Mouse (Mus musculus) embryonic facial prominence, embryonic 10.5 days (tissue): Measurements from ENCODE around the gene Odf2. TPM values are rescaled to one million over a fixed set of nuclear protein-coding genes. Genes with fewer than 3 reads are reported as not detected.

Experiments
- DNase-seq: peaks from one replicate; pipeline ENCODE4 v3.0.0-alpha.2; 2017; ENCODE audit warnings: low spot score
- H3K27ac ChIP-seq: fragments of 300-500 bp; sonication (generic); replicated peaks from 2 replicates; pipeline ENCODE4 v1.5.1; 2016; ENCODE audit warnings: mild to moderate bottlenecking
- H3K27me3 ChIP-seq: fragments of 300-500 bp; sonication (generic); replicated peaks from 2 replicates; pipeline ENCODE4 v1.6.1; 2016; ENCODE audit warnings: low read depth, mild to moderate bottlenecking; ENCODE audit not compliant: poor library complexity, severe bottlenecking
- H3K36me3 ChIP-seq: fragments of 300-500 bp; sonication (generic); replicated peaks from 2 replicates; pipeline ENCODE4 v1.6.1; 2016; ENCODE audit warnings: mild to moderate bottlenecking, moderate library complexity
- H3K4me1 ChIP-seq: fragments of 300-500 bp; sonication (generic); 2 replicates; pipeline ENCODE4 v1.6.1; 2016
- H3K4me3 ChIP-seq: fragments of 300-500 bp; sonication (generic); 2 replicates; pipeline ENCODE4 v1.5.1; 2016; ENCODE audit warnings: mild to moderate bottlenecking, moderate library complexity
- H3K9me3 ChIP-seq: fragments of 300-500 bp; sonication (generic); 2 replicates; pipeline ENCODE4 v1.6.1; 2016; ENCODE audit warnings: mild to moderate bottlenecking
- WGBS: fragments of 180-500 bp; shearing (Covaris S2); methylation state at CpG from one replicate; pipeline ENCODE4 v1.1.7; 2016; 5-methylcytosine and 5-hydroxymethylcytosine counted together
- polyA plus RNA-seq: library from polyadenylated mRNA; unstranded; fragments of >200 nt; fragmentation: Nextera tagmentation; extraction: Ambion mirVana; gene quantifications from 2 replicates; pipeline ENCODE4 v1.2.1, GENCODE M21; 2016

The Odf2 gene
- polyA plus RNA-seq, result 102 and 111 TPM in 2 replicates

GRCm38 (mm10) chr2:29889066-29889944 is at the start of gene Odf2:
TSS of gene Odf2 (plus strand) at chr2:29889221.
- Histone ChIP-seq H3K27ac (peak within 1 kb of the TSS; percentile 94), H3K4me1 (peaks cover 24% of the 10 kb centered on the region), H3K36me3 (peaks cover 30% of the 10 kb centered on the region), H3K4me3 (peak within 1 kb of the TSS; percentile 93), H3K27me3 (0 out of 2 replicates have a peak, but pooled peaks cover 5% of the 10 kb centered on the region), H3K9me3 (no peaks in the 10 kb centered on the region)
- peak; percentile 100 for DNase-seq
- whole genome bisulfite sequencing, result under 1% methylated on average over 70 of the region's 70 CpGs

- WGBS, result 51% methylated on average over 4 of the region's 4 CpGs
- peaks cover 31% of the 10 kb centered on the region for H3K4me1 ChIP-seq
- H3K27me3 ChIP-seq, result peaks cover 35% of the 10 kb centered on the region
- H3K9me3 ChIP-seq, result no peaks in the 10 kb centered on the region
- no peak overlapping the region for H3K4me3 ChIP-seq
- peaks cover 92% of the 10 kb centered on the region for H3K36me3 ChIP-seq
- no peak for DNase-seq
- peak overlapping the region; percentile 63; the same call in 1 of the 2 replicates for H3K27ac ChIP-seq
Measured at GRCm38 (mm10) chr2:29839460-29839859, 49.6 kb upstream of the Odf2 start.

GRCm38 (mm10) chr2:29843231-29844105 is 45.6 kb upstream of the Odf2 start:
- H3K4me3 ChIP-seq, result peak overlapping the region; percentile 61
- no peaks in the 10 kb centered on the region for H3K9me3 ChIP-seq
- H3K27me3 ChIP-seq, result peaks cover 71% of the 10 kb centered on the region
- peaks cover 70% of the 10 kb centered on the region for H3K36me3 ChIP-seq
- peak overlapping the region; percentile 83 for H3K27ac ChIP-seq
- H3K4me1 ChIP-seq, result peaks cover 46% of the 10 kb centered on the region
- WGBS, result 59% methylated on average over 9 of the region's 9 CpGs
- no peak for DNase-seq

GRCm38 (mm10) chr2:29844115-29844514 is 44.9 kb upstream of the Odf2 start:
- peaks cover 41% of the 10 kb centered on the region for H3K4me1 ChIP-seq
- H3K36me3 ChIP-seq, result peaks cover 64% of the 10 kb centered on the region
- DNase-seq, result no peak
- WGBS, result 67% methylated on average over 2 of the region's 2 CpGs
- no peaks in the 10 kb centered on the region for H3K9me3 ChIP-seq
- peaks cover 77% of the 10 kb centered on the region for H3K27me3 ChIP-seq
- H3K4me3 ChIP-seq, result peak overlapping the region; percentile 61
- peak overlapping the region; percentile 83 for H3K27ac ChIP-seq

- peaks cover 58% of the 10 kb centered on the region for H3K36me3 ChIP-seq
- peaks cover 36% of the 10 kb centered on the region for H3K4me1 ChIP-seq
- H3K9me3 ChIP-seq, result no peaks in the 10 kb centered on the region
- H3K27me3 ChIP-seq, result peaks cover 81% of the 10 kb centered on the region
- peak overlapping the region; percentile 83 for H3K27ac ChIP-seq
- peak overlapping the region; percentile 61 for H3K4me3 ChIP-seq
- no peak for DNase-seq
- WGBS, result 15% methylated on average over 3 of the region's 3 CpGs
Measured at GRCm38 (mm10) chr2:29844661-29845060, 44.4 kb upstream of the Odf2 start.

- Histone ChIP-seq H3K9me3 (no peaks in the 10 kb centered on the region), H3K4me3 (peak overlapping the region; percentile 61), H3K27me3 (peaks cover 85% of the 10 kb centered on the region), H3K36me3 (peaks cover 48% of the 10 kb centered on the region), H3K27ac (peak overlapping the region; percentile 83), H3K4me1 (peaks cover 32% of the 10 kb centered on the region)
- WGBS, result 1% methylated on average over 25 of the region's 25 CpGs
- peak; percentile 52 for DNase-seq
Measured at GRCm38 (mm10) chr2:29845636-29846035, 43.4 kb upstream of the Odf2 start.

GRCm38 (mm10) chr2:29846061-29846853 is 42.8 kb upstream of the Odf2 start:
- Histone ChIP-seq H3K27ac (peak overlapping the region; percentile 83), H3K36me3 (peaks cover 42% of the 10 kb centered on the region), H3K4me1 (peaks cover 32% of the 10 kb centered on the region), H3K27me3 (peaks cover 91% of the 10 kb centered on the region), H3K9me3 (no peaks in the 10 kb centered on the region), H3K4me3 (peak overlapping the region; percentile 61)
- peak; percentile 68 for DNase-seq
- WGBS, result 3% methylated on average over 47 of the region's 47 CpGs

GRCm38 (mm10) chr2:29846911-29847310 is 42.1 kb upstream of the Odf2 start:
- H3K27ac ChIP-seq, result peak overlapping the region; percentile 83

GRCm38 (mm10) chr2:29849041-29849440 is 40.0 kb upstream of the Odf2 start:
- WGBS, result 78% methylated on average over 8 of the region's 8 CpGs
- Histone ChIP-seq H3K27me3 (peaks cover 88% of the 10 kb centered on the region), H3K9me3 (no peaks in the 10 kb centered on the region), H3K36me3 (peaks cover 14% of the 10 kb centered on the region), H3K27ac (no peak overlapping the region; the same call in 1 of the 2 replicates), H3K4me3 (no peak overlapping the region), H3K4me1 (peaks cover 38% of the 10 kb centered on the region)
- DNase-seq, result no peak

More at GRCm38 (mm10) chr2:29846911-29847310, 42.1 kb upstream of the Odf2 start:
- Histone ChIP-seq H3K4me1 (peaks cover 32% of the 10 kb centered on the region), H3K36me3 (peaks cover 36% of the 10 kb centered on the region), H3K9me3 (no peaks in the 10 kb centered on the region), H3K27me3 (peaks cover 94% of the 10 kb centered on the region), H3K4me3 (peak overlapping the region; percentile 61)
- DNase-seq, result no peak
- 39% methylated on average over 3 of the region's 3 CpGs for WGBS

- Histone ChIP-seq H3K36me3 (0 out of 2 replicates have a peak, but pooled peaks cover 7% of the 10 kb centered on the region), H3K9me3 (no peaks in the 10 kb centered on the region), H3K4me1 (peaks cover 37% of the 10 kb centered on the region), H3K4me3 (no peak overlapping the region), H3K27ac (no peak overlapping the region; the same call in 1 of the 2 replicates), H3K27me3 (peaks cover 86% of the 10 kb centered on the region)
- no peak for DNase-seq
- WGBS, result 70% methylated on average over 5 of the region's 5 CpGs
Measured at GRCm38 (mm10) chr2:29849841-29850480, 39.1 kb upstream of the Odf2 start.

GRCm38 (mm10) chr2:29852957-29853485 is 36.0 kb upstream of the Odf2 start:
- 56% methylated on average over 4 of the region's 4 CpGs for WGBS
- H3K27me3 ChIP-seq, result peaks cover 83% of the 10 kb centered on the region
- peaks cover 42% of the 10 kb centered on the region for H3K4me1 ChIP-seq
- H3K9me3 ChIP-seq, result no peaks in the 10 kb centered on the region
- H3K27ac ChIP-seq, result peak overlapping the region; percentile 70
- DNase-seq, result no peak
- no peak overlapping the region for H3K4me3 ChIP-seq
- no peaks in the 10 kb centered on the region for H3K36me3 ChIP-seq
